Mouse (Mus musculus) cerebral cortex, adult 2 months (tissue): ENCODE results near the gene Cacng2.

Experiments
- WGBS: fragments of 180-500 bp; shearing (Covaris S2); methylation state at CpG from one replicate; pipeline ENCODE4 v1.1.7; 2018; 5-methylcytosine and 5-hydroxymethylcytosine counted together

The Cacng2 gene

GRCm38 (mm10) chr15:78024211-78024610 is 95.6 kb downstream of the Cacng2 start:
- WGBS: 73% methylated on average over 4 of the region's 4 CpGs

GRCm38 (mm10) chr15:78014046-78014445 is 105.8 kb downstream of the Cacng2 start:
- WGBS: 87% methylated on average over 1 of the region's 1 CpGs

GRCm38 (mm10) chr15:78008206-78008605 is 111.6 kb downstream of the Cacng2 start:
- 67% methylated on average over 8 of the region's 8 CpGs for WGBS

- 50% methylated on average over 9 of the region's 9 CpGs for WGBS
Measured at GRCm38 (mm10) chr15:78003929-78004328, 115.9 kb downstream of the Cacng2 start.

- WGBS: 33% methylated on average over 5 of the region's 5 CpGs
Measured at GRCm38 (mm10) chr15:78001400-78001799, 118.4 kb downstream of the Cacng2 start.

GRCm38 (mm10) chr15:77988541-77988940 is 131.3 kb downstream of the Cacng2 start:
- WGBS: 41% methylated on average over 5 of the region's 5 CpGs

- 52% methylated on average over 3 of the region's 3 CpGs for WGBS
Measured at GRCm38 (mm10) chr15:77983391-77983790, 136.4 kb downstream of the Cacng2 start.

- 22% methylated on average over 18 of the region's 18 CpGs for WGBS
Measured at GRCm38 (mm10) chr15:77982195-77982939, 137.5 kb downstream of the Cacng2 start.

GRCm38 (mm10) chr15:77981181-77981680 is 138.6 kb downstream of the Cacng2 start:
- WGBS: 71% methylated on average over 5 of the region's 5 CpGs

GRCm38 (mm10) chr15:77979427-77979865 is 140.4 kb downstream of the Cacng2 start:
- 46% methylated on average over 10 of the region's 10 CpGs for WGBS

GRCm38 (mm10) chr15:77977663-77978062 is 142.2 kb downstream of the Cacng2 start:
- 70% methylated on average over 3 of the region's 3 CpGs for WGBS

- WGBS: 77% methylated on average over 6 of the region's 6 CpGs
Measured at GRCm38 (mm10) chr15:77974165-77974841, 145.5 kb downstream of the Cacng2 start.

GRCm38 (mm10) chr15:77970470-77971292 is 149.1 kb downstream of the Cacng2 start, which contains the start of gene Eif3d:
TSS of gene Eif3d (minus strand) at chr15:77970813.
- under 1% methylated on average over 72 of the region's 72 CpGs for WGBS

- 1% methylated on average over 15 of the region's 15 CpGs for WGBS
Measured at GRCm38 (mm10) chr15:77969940-77970469, 149.8 kb downstream of the Cacng2 start.

GRCm38 (mm10) chr15:77965117-77965528 is 154.7 kb downstream of the Cacng2 start:
- WGBS: 48% methylated on average over 9 of the region's 9 CpGs

- 95% methylated on average over 5 of the region's 5 CpGs for WGBS
Measured at GRCm38 (mm10) chr15:77962447-77962846, 157.4 kb downstream of the Cacng2 start.

GRCm38 (mm10) chr15:77960693-77961092 is 159.1 kb downstream of the Cacng2 start:
- 85% methylated on average over 6 of the region's 6 CpGs for WGBS

- WGBS: 56% methylated on average over 3 of the region's 3 CpGs
Measured at GRCm38 (mm10) chr15:77958071-77958470, 161.8 kb downstream of the Cacng2 start.

- WGBS: 46% methylated on average over 5 of the region's 5 CpGs
Measured at GRCm38 (mm10) chr15:77957625-77958024, 162.2 kb downstream of the Cacng2 start.

- under 1% methylated on average over 39 of the region's 39 CpGs for WGBS
Measured at GRCm38 (mm10) chr15:77956404-77956901, 163.4 kb downstream of the Cacng2 start, which contains the start of gene Foxred2. TSS of gene Foxred2 (minus strand) at chr15:77956722.
